Mouse (Mus musculus) brain, adult 2 months (tissue): Measurements from ENCODE around the gene Vmn1r126.
"Not testable (repeated sequence)": the region's sequence is repeated elsewhere in the genome, so short reads cannot be mapped to it uniquely, and the experiment has no call there.

ENCODE experiments used
- DNase-seq: peaks from one replicate; pipeline ENCODE4 v3.0.0; 2011; ENCODE audit warnings: low read depth, low spot score

The Vmn1r126 gene

DNA sequence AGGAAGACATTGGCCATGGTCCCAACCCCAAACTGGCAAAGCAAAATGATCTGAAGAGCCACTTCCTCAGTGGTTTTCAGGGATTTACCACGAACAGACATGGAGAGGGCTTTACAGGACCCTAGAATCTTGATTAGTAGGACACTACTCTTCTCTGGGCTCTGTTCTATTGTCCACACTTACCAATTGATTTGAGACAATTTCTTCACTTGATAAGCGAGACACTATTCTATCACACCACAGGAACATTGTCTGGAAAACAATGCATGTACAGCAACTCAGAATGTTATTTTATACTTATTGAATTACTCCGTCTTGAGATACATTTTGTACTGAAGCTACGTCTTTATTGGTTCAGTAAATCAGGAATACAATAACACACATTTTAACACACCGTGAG, at the start of gene Vmn1r126:
Gene Vmn1r126, minus strand, starts transcription at position 101 of the 400 bp plus-strand sequence.
- not testable (repeated sequence) for DNase-seq

- not testable (repeated sequence) for DNase-seq
Measured at GRCm38 (mm10) chr7:21349073-21349472, 47.8 kb upstream of the Vmn1r126 start, which contains the start of gene Vmn1r128. Gene Vmn1r128, plus strand, starts transcription at chr7:21349373.

GRCm38 (mm10) chr7:21319761-21320160, 18.5 kb upstream of the Vmn1r126 start, which contains the start of gene Vmn1r127:
Gene Vmn1r127, minus strand, starts transcription at chr7:21319861.
- not testable (repeated sequence) for DNase-seq

DNA sequence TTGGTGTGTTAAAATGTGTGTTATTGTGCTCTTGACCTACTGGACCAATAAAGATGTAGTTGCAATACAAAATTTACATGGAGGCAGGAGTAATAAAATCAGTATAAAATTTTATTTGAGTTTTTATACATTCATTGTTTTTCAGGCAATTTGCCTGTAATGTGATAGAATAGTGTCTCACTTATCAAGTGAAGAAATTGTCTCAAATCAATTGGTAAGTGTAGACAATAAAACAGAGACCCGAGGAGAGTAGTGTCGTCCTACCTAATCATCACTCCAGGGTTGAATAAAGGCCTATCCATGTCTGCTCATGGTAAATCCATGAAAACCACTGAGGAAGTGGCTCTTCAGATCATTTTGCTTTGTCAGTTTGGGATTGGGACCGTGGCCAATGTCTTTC, 29.4 kb downstream of the Vmn1r126 start, which contains the start of gene Vmn1r125:
Gene Vmn1r125, plus strand, starts transcription at position 301 of the 400 bp plus-strand sequence.
- not testable (repeated sequence) for DNase-seq

DNA sequence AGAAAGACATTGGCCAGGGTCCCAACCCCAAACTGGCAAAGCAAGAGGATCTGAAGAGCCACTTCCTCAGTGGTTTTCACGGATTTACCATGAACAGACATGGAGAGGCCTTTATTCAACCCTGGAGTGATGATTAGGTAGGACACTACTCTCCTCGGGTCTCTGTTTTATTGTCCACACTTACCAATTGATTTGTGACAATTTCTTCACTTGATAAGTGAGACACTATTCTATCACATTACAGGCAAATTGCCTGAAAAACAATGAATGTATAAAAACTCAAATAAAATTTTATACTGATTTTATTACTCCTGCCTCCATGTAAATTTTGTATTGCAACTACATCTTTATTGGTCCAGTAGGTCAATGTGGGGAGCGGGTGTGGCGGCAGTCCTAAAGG, 40.8 kb downstream of the Vmn1r126 start, which contains the start of gene Vmn1r124:
Gene Vmn1r124, minus strand, starts transcription at position 101 of the 400 bp plus-strand sequence.
- DNase-seq, result not testable (repeated sequence)
